Mouse (Mus musculus) olfactory bulb, adult 2 months (tissue): Measurements from ENCODE around the gene Gm43517. TPM values are rescaled to one million over a fixed set of nuclear protein-coding genes. Genes with fewer than 3 reads are reported as not detected.
A peak's percentile ranks its signal among the peaks of the same experiment; 100 is the strongest.

ENCODE experiments used
- H3K27ac ChIP-seq: fragments of 200-500 bp; 2 replicates; pipeline ENCODE4 v1.5.1; 2012; ENCODE audit warnings: low read depth, low read length; ENCODE audit not compliant: insufficient read depth
- H3K4me1 ChIP-seq: fragments of 200-500 bp; 2 replicates; pipeline ENCODE4 v1.6.1; 2012; ENCODE audit warnings: low read length; ENCODE audit not compliant: control insufficient read depth, insufficient read depth
- H3K4me3 ChIP-seq: fragments of 200-500 bp; 2 replicates; pipeline ENCODE4 v1.5.1; 2012; ENCODE audit warnings: mild to moderate bottlenecking, low read depth, low read length, moderate library complexity; ENCODE audit not compliant: insufficient read depth
- CTCF ChIP-seq: fragments of 200-500 bp; IDR thresholded peaks from 2 replicates; pipeline ENCODE4 v1.5.1; 2012; ENCODE audit warnings: low read depth, mild to moderate bottlenecking, low read length, moderate library complexity; ENCODE audit not compliant: insufficient read depth
- POLR2A ChIP-seq: fragments of 200-500 bp; IDR thresholded peaks from 2 replicates; pipeline ENCODE4 v1.6.1; 2012; ENCODE audit warnings: mild to moderate bottlenecking, low read depth, low read length, moderate library complexity; ENCODE audit not compliant: insufficient read depth
- WGBS: fragments of 180-500 bp; shearing (Covaris S2); methylation state at CpG from one replicate; pipeline ENCODE4 v1.1.7; 2018; 5-methylcytosine and 5-hydroxymethylcytosine counted together
- polyA plus RNA-seq: library from polyadenylated mRNA; stranded (reverse); fragments of >200 nt; gene quantifications from 2 replicates; pipeline ENCODE4 v1.2.4, GENCODE M21; 2012; ENCODE audit warnings: low replicate concordance; ENCODE audit not compliant: missing spikeins, insufficient read depth, insufficient read length

Gene Gm43517
- polyA plus RNA-seq, 1 experiment, result not detected

GRCm38 (mm10) chr12:49376318-49376992, 8.5 kb upstream of the Gm43517 start:
- peak overlapping the region; percentile 30 for H3K4me3 ChIP-seq
- 16% methylated on average over 19 of the region's 19 CpGs for WGBS
- TF ChIP-seq POLR2A (no peak), CTCF (no peak)
- peaks cover 6% of the 10 kb centered on the region; the same call in 1 of the 2 replicates for H3K4me1 ChIP-seq
- peak overlapping the region; percentile 92 for H3K27ac ChIP-seq

GRCm38 (mm10) chr12:49377281-49377970, 7.5 kb upstream of the Gm43517 start:
- H3K4me3 ChIP-seq, result peak overlapping the region; percentile 48
- peaks cover 6% of the 10 kb centered on the region for H3K4me1 ChIP-seq
- TF ChIP-seq POLR2A (0 out of 2 replicates have a peak, but pooled peaks have one; percentile 27), CTCF (no peak)
- 3% methylated on average over 15 of the region's 15 CpGs for WGBS
- H3K27ac ChIP-seq, result peak overlapping the region; percentile 92

- 26% methylated on average over 1 of the region's 1 CpGs for WGBS
- peak overlapping the region; percentile 54 for H3K27ac ChIP-seq
Measured at GRCm38 (mm10) chr12:49378920-49379319, 6.1 kb upstream of the Gm43517 start.

GRCm38 (mm10) chr12:49379446-49379845, 5.5 kb upstream of the Gm43517 start:
- 32% methylated on average over 11 of the region's 11 CpGs for WGBS
- H3K4me1 ChIP-seq, result peaks cover 4% of the 10 kb centered on the region
- TF ChIP-seq CTCF (no peak), POLR2A (no peak)
- H3K4me3 ChIP-seq, result no peak overlapping the region
- H3K27ac ChIP-seq, result peak overlapping the region; percentile 54; the same call in 1 of the 2 replicates

More at GRCm38 (mm10) chr12:49378920-49379319, 6.1 kb upstream of the Gm43517 start:
- TF ChIP-seq POLR2A, result no peak
- no peak for TF ChIP-seq CTCF
- H3K4me1 ChIP-seq, result peaks cover 6% of the 10 kb centered on the region
- H3K4me3 ChIP-seq, result no peak overlapping the region

- Histone ChIP-seq H3K27ac (peak overlapping the region; percentile 54; the same call in 1 of the 2 replicates), H3K4me1 (peaks cover 3% of the 10 kb centered on the region), H3K4me3 (peak overlapping the region; percentile 36; the same call in 1 of the 2 replicates)
- 14% methylated on average over 4 of the region's 4 CpGs for WGBS
- TF ChIP-seq CTCF (no peak), POLR2A (no peak)
Measured at GRCm38 (mm10) chr12:49380442-49380841, 4.5 kb upstream of the Gm43517 start.

GRCm38 (mm10) chr12:49381031-49381525, 3.9 kb upstream of the Gm43517 start:
- no peak overlapping the region for H3K4me3 ChIP-seq
- H3K27ac ChIP-seq, result 0 out of 2 replicates have a peak overlapping the region, but pooled peaks have one; percentile 45
- no peak for TF ChIP-seq POLR2A
- no peak for TF ChIP-seq CTCF
- WGBS, result 12% methylated on average over 4 of the region's 4 CpGs
- H3K4me1 ChIP-seq, result no peaks in the 10 kb centered on the region; the same call in 1 of the 2 replicates

- TF ChIP-seq CTCF, result no peak
- no peak for TF ChIP-seq POLR2A
- WGBS, result 7% methylated on average over 19 of the region's 19 CpGs
- Histone ChIP-seq H3K4me3 (peak overlapping the region; percentile 48), H3K27ac (peak overlapping the region; percentile 94), H3K4me1 (no peaks in the 10 kb centered on the region; the same call in 1 of the 2 replicates)
Measured at GRCm38 (mm10) chr12:49381721-49382365, 3.1 kb upstream of the Gm43517 start.

- no peak for TF ChIP-seq CTCF
- TF ChIP-seq POLR2A, result no peak
- WGBS, result under 1% methylated on average over 61 of the region's 61 CpGs
- Histone ChIP-seq H3K27ac (peak within 1 kb of the TSS; percentile 94), H3K4me3 (peak within 1 kb of the TSS; percentile 86), H3K4me1 (no peaks in the 10 kb centered on the region; the same call in 1 of the 2 replicates)
Measured at GRCm38 (mm10) chr12:49382565-49383520, 2.1 kb upstream of the Gm43517 start, which contains the start of gene Foxg1. Gene Foxg1, plus strand, starts transcription at chr12:49382660.
